Mouse (Mus musculus) c-Kit-positive CD71-positive TER-119-negative erythroid progenitor cells, embryonic 14.5 days (primary cell): ENCODE measurements at regions not wholly inside any gene's neighbourhood (a gene's known extent, or its start where the extent isn't known, plus 50 kb on each side); places are given as distances from the start of the nearest gene placed in this dataset.
A peak's percentile ranks its signal among the peaks of the same experiment; 100 is the strongest.

Source experiments
- DNase-seq: peaks from one replicate; pipeline ENCODE4 v3.0.0-alpha.2; 2013; ENCODE audit warnings: low read depth

DNA sequence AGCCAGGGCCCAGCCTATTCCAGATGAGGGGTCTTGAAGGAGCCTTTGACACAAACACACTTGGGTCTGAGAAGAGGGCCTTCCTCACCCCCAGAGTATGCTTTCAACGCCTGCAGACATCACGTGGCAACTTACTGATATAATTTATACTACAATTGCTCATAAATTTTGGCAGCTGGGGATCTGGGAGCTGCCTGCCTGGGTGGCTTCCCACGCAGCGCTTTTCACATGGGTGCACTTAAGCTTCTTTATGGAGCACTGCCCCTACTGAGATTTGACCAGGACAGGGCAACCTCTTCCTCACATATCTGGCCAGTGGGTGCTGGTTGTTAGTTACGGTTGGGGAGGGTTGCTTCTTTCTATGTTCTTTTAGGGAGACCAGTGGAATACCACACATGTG lies 61.6 kb downstream of the Spesp1 start:
- DNase-seq = no peak

DNA sequence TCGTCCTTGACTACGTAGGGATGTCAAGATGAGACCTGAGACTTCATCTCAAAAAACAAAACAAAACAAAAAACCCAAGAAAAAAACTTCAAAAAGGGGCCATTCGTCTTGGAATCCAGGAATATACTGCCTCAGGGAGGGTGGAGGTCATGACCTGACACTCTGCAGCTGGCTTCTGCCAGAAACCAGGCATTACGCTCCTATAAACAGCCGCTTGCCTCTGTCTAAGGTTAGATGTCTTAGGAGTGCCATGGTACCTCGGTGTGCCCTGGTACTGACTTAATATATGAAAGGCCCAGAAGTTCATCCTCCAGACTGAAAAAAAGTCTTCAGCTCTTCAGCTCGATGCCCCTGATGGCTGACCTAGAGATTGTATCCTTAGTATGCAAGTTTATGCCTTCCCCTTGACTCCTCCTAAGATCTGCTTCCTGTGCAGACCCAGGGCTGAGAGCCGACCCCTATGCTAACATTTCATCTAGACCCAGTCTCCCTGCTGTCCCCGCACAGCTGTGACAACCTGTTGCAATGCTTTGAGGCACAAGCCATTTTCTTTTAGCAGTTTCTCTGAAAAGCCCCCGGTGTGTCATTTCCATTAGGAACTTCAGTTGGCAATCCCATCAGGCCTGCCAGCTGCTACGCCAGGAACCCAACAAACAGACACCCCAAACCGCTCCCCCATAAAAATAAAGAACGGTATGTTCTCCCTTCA lies 66.7 kb downstream of the Spesp1 start:
- DNase-seq = no peak

DNA sequence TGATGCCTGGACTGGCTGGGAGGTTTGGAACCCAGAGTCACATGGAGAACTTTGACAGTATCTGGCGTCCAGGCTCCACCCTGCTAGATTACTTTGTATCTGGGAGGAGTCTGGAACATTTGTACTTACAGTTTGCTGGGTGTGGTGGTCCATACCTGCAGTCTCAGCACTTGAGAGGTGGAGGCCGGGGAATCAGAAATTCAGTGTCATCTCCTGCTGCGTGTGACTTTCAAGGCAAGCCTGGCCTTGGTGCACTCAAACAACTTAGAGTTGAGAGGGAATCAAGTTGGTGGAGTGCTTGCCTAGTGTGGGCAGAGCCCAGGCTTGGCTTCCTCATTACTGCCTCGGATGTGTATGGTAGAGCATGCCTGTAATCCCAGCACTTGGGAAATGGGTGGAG lies 67.5 kb downstream of the Spesp1 start:
- DNase-seq = no peak

- no peak for DNase-seq
Measured at GRCm38 (mm10) chr9:62212615-62213014, 69.4 kb downstream of the Spesp1 start.

DNA sequence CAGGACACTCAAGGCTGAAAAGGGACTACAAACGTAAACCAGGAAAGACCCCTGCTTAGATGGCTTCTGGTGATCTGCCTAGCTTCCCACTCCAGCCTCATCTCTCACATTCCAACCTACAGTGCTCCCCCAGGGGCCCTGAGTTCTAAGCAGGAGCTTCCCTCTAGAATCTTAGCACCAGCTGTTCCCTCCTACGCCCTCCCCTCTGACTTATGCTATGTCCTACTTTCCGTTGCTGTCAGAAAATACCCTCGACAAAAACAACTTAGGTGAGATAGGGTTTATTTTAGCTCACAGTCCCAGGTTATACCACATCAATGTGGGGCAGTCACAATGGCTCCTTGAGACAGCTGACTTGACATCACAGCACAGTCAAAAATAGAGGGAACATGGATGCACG lies 71.2 kb downstream of the Spesp1 start:
- DNase-seq = no peak

GRCm38 (mm10) chr9:62208436-62208835 lies 73.6 kb downstream of the Spesp1 start:
- DNase-seq = no peak

DNA sequence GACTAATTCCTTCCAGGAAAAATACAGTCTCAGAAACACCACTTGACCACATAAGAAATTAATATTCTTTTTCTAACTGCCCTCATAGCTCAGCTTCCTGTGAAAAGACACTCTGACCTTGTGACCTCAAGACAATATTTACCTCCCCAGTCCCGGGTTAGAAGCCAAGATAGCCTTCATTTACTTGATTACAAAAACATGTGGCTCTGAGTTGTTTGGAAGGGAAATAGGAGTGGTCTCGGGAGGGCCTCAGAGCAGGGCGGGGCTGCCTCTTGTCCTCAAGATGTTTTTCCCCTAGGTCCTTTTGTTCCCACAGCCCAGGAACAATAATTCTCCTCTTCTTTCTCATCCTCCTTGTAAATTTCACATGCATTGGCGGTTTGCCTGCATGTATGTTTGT lies 76.7 kb downstream of the Spesp1 start:
- no peak for DNase-seq

GRCm38 (mm10) chr9:62203556-62203955 lies 78.5 kb downstream of the Spesp1 start:
- DNase-seq = no peak

DNA sequence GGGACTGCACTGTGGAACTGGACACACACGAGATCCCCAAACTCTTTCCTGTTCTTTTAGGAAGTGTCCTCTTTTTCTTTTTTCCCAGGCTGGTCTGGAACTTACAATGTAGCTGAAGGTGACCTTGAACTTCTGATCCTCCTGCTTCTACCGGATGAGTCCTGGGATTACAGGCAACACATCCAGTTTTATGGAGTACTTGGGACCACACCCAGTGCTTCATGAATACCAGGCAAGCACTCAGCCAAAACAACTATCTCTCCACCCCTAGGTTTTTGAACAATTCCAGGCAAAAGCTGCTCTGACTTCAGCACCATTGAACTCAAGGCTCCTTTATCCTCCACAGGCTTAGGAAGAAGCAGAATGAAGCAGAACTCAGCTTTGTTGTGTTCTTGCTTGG lies 79.7 kb downstream of the Spesp1 start:
- DNase-seq = no peak

DNA sequence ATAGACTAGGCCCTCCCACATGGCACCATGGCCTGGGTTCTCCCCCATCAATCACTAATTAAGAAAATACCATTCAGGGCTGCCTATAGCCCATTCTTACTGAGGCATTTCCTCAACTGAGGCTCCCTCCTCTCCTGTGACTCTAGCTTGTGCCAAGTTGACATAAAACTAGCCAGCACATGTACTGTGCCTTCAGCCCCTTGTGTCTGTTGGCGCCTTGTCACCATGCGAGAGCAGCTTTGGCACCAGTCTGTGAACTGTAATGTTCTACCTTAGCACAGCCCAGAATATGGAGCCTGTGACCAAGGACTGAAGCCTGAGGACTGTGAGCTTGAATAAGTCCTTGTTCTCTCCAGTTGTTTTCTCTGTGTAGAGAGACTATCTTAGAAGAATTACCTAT lies 75.0 kb upstream of the Glce start:
- DNase-seq = no peak

GRCm38 (mm10) chr9:62192424-62192892 lies 70.0 kb upstream of the Glce start:
- peak; percentile 6 for DNase-seq

DNA sequence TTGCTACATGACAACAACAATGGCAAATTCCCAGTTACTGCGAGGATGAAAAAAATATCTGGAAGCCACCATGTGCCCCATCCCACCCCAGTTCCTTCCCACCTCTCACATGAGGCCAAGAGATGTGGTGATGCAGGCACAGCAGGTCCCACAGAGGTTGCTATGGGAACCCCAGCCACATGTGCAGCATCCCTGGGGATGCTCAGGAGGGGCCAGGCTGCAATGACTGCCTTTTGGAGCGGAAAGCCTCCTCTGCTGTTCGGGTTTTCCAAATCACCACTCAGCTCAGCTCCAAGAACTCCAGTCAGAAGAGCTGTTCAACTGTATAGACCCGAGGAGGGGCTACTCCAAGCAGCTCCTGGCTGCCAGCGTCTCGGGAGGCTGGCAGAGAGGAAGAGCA lies 68.0 kb upstream of the Glce start:
- no peak for DNase-seq

DNA sequence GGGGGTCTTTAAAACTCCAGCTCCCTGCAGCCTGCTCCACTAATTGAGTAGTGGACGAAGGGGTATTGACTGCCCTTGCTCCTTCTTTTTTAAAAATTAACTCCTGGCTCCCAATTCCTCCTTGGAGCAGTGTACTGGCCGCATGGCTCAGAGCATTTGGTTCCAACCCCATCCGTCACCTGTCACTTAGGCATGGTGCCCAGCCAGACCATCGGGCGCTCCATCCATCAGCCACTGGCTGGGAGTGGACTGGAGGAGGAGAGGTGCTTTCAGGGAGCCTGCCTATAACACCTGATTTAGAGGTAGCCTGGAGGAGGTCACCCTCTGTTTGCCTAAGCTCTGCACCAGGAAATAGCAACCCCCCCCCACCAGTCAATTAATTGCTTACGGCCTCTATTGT lies 66.4 kb upstream of the Glce start:
- DNase-seq = no peak

DNA sequence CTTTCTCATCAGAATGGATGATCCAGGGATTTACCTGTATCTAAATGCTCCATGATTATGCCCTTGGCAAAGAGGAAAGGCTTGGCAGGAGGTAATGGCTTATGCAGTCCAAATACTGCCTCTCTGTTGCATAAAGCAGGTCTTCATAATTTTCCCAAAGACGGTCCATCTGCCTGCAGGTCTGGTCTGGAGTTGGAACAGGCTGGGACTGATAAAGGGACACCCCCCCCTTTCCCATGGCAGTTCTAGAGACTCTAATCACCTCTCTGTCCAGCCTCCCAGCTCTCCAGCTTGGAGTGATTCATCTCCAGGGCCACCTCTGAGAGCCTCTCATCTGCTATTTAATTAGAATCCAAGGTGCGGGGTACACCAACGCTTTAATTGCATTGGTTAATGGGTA lies 65.9 kb upstream of the Glce start:
- DNase-seq = no peak

DNA sequence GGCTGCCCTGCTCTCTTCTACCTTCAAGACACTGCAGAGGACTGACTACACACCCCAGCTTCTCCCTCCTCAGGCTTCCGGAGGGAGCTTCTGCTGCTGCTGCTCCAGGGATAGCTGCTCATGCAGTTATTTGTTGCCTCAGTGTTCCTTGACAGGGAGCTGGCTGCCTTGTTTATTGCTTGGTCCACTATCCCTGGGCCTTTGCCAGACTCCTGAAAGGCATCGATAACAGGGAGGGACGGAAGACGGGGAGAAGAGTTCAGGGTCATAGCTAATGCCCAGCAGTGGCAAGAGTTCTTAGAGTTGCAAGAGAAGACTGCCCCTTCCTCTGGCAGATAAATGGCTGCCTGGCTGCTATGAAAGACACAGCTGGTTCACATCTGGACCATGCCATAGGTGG lies 64.4 kb upstream of the Glce start:
- no peak for DNase-seq

DNA sequence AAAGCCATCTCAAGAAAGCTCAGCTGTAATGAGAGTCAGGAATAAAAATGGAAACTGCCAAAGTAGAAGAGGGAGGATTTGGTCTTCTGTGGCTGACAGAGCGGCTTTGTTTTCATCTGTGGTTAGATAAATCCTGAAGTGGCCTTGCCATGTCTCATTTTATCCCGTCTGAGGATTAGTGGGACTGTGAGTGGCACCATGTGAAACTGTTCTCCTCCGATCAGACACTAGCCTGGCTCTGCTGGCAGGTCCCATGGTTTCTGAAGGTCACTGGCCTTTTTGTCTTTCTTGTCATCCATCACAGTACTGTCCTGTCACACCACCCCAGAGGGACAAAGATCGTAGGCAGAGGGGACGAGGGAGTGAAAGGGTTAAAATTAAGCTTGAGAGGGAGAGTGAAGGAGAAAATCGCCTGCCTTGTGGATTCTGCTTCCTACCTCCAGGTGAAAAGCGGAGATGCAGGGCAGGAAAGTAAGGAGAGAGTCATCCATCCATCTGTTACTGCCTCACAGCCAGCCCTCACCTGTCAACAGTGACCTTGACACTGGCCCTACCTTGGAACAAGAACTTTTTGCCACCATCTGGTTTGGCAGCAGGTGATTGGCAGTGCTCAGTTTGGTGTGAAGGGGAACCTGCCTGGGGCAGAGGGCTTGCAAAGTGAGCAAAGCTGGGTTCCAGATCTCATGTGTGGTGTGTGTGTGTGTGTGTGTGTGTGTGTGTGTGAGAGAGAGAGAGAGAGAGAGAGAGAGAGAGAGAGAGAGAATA lies 63.2 kb upstream of the Glce start:
- no peak for DNase-seq

- DNase-seq = no peak
Measured at GRCm38 (mm10) chr9:62181182-62181830, 58.9 kb upstream of the Glce start.

DNA sequence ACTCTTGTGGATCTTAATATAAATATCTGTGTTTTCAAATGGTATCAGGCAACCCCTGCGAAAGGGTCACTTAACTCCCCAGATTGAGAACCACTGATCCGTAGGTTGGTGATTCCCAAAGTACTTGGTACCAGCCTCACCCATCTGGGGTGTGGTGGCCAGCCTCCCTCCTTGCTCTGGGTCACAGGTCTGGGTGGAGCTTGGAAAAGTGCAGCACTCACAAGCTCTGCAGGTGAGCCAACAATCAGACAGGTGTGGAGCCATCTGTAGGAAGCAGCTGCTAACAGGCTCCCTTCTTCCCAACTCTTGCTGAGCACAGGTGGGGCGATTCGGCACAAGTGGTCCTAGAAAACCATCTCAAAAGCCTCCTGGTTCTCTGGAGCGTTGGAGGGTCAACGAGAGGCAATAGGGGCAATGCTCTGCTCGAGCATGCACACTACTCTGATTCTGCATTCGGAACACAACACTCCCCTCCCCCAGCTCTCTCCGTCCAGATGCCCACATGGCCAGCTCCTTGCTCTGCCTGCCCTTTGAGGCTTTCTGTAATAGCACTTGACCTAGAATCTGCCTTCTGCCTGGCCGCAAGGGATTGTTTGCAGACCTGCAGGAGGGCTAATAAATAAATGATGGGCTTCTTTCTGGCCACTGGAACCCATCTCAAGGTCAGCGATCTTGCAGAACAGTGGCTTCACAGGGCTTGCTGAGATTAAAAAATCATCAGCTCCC lies 58.2 kb upstream of the Glce start:
- no peak for DNase-seq

- no peak for DNase-seq
Measured at GRCm38 (mm10) chr9:62174651-62175050, 52.2 kb upstream of the Glce start.
